Mouse (Mus musculus): ENCODE data around the gene Emid1.

- TF ChIP-seq RAD21 (IDR thresholded peaks at IDR 0.05; ENCODE audit: low read depth, low read length) (no peak), CTCF (IDR thresholded peaks at IDR 0.05 in 2 of 3, conservative IDR thresholded peaks at IDR 0.05 in 1 of 3; ENCODE audit: control insufficient read depth in 1 of 3, insufficient read depth in 1 of 3, low read depth in 2 of 3, low read length in 3 of 3, poor library complexity in 1 of 3, severe bottlenecking in 1 of 3) (no peak), SIN3A (IDR thresholded peaks at IDR 0.05; ENCODE audit: low read length) (no peak), USF1 (IDR thresholded peaks at IDR 0.05; ENCODE audit: low read depth, low read length) (no peak), TBP (IDR thresholded peaks at IDR 0.05; ENCODE audit: low read depth, low read length) (no peak), CHD2 (IDR thresholded peaks at IDR 0.05; ENCODE audit: low read length) (no peak)
Observed at GRCm38 (mm10) chr11:5167311-5167710, 15.3 kb upstream of the Emid1 start.
